Mouse (Mus musculus): ENCODE data around the gene Cdkn2aip. TPM values are rescaled to one million over a fixed set of nuclear protein-coding genes. Genes with fewer than 3 reads are reported as not detected.

Gene Cdkn2aip
- polyA plus RNA-seq, 1 experiment from 2014 or later = 17.1 TPM

DNA sequence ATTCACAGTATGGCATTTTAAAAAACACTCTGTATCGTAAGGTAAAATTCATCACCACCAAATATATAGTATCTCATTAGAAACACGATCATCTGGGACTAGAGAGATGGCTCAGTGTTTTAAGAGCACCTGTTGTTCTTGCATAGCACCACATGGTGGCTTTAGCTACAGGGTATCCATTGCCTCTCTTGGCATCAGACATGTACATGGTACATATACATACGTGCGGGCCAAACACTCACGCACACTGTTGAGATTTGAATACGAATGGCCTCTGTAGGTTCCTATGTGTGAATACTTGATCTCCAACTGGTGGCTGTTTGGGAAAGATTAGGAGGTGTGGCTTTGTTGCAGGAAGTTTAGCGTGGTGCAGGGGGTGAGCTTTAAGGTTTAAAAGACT lies 28.6 kb upstream of the Cdkn2aip start:
- Histone ChIP-seq H3K9me3 (replicated peaks) (no peaks in the 10 kb centered on the region), H3K27ac (no peak overlapping the region), H3K27me3 (replicated peaks) (peaks cover 8% of the 10 kb centered on the region; the same call in 1 of the 2 replicates), H3K36me3 (no peaks in the 10 kb centered on the region), H3K9ac (no peak overlapping the region), H3K4me3 (no peak overlapping the region), H3K4me2 (no peak overlapping the region), H3K4me1 (no peaks in the 10 kb centered on the region)
- no peak for ATAC-seq
- 66% methylated on average over 7 of the region's 7 CpGs for WGBS (ENCODE audit: insufficient replicate concordance)

DNA sequence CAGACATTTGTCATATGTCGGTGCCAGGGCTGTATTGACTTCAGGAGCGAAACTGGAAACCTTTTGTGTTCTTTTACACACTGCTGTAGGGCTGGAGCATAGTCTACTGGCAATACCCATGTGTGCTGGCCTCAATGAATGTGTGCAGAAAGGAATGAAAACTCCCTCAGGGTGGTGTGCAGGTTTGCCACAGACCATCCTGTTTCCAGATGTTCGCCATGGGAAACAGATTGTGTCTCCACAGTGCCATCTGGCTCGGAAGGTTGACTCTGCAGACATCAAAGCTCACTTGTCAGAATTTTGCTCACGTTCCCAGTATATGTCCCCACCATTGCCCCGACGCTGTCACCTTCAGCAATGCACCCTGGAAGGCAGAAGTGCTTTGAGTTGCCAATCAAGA lies 23.4 kb upstream of the Cdkn2aip start:
- no peak overlapping the region for H3K4me2 ChIP-seq
- no peak for ATAC-seq
- WGBS (ENCODE audit: insufficient replicate concordance) = 53% methylated on average over 7 of the region's 7 CpGs
- H3K36me3 ChIP-seq = no peaks in the 10 kb centered on the region
- H3K27ac ChIP-seq = no peak overlapping the region
- no peaks in the 10 kb centered on the region for H3K4me1 ChIP-seq
- H3K9me3 ChIP-seq (replicated peaks) = no peaks in the 10 kb centered on the region
- H3K9ac ChIP-seq = no peak overlapping the region
- H3K27me3 ChIP-seq (replicated peaks) = no peaks in the 10 kb centered on the region
- H3K4me3 ChIP-seq = no peak overlapping the region

DNA sequence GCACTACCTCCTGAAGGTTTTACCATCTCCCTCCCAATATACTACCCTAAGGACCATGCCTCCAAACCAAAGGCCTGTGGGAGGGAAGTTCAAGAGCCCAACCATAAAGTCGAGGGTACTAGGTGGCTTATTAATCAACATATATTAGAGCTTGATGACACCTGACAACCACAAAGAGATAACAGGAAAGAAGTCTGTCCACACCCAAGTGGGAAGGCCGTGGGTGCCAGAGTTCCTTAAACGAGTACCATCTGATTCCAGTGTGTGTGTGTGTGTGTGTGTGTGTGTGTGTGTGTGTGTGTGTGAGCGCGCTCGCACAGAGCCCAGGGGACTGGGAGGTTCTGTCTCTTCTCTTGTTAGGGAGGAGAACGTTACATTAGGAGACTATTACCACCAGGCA lies 15.6 kb upstream of the Cdkn2aip start:
- H3K27me3 ChIP-seq (replicated peaks) = 0 out of 2 replicates have a peak, but pooled peaks cover 5% of the 10 kb centered on the region
- no peak overlapping the region for H3K27ac ChIP-seq
- WGBS (ENCODE audit: insufficient replicate concordance) = 55% methylated on average over 7 of the region's 7 CpGs
- H3K9ac ChIP-seq = no peak overlapping the region
- no peak for ATAC-seq
- no peak overlapping the region for H3K4me2 ChIP-seq
- no peaks in the 10 kb centered on the region for H3K36me3 ChIP-seq
- H3K9me3 ChIP-seq (replicated peaks) = no peaks in the 10 kb centered on the region
- H3K4me3 ChIP-seq = no peak overlapping the region
- H3K4me1 ChIP-seq = no peaks in the 10 kb centered on the region

DNA sequence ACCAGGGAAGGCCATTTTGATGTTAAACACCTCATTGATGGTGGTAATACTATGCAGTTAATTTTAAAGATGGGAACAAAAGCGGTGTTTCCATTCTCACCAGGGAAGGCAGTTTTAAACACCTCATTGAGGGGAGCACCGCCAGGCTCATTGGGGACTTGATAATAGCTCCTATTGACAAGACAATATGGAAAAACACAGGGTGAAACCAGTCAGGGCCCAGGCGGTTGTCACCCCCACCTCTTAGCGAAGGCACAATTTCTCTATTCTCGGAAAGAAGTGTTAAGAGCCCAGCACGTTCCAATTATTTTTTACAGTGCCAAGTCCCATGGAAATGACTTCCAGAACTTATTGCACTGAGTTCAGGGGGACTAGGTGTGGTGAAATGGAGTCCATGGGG lies 13.2 kb upstream of the Cdkn2aip start:
- no peak overlapping the region for H3K27ac ChIP-seq
- ATAC-seq = no peak
- no peak overlapping the region for H3K4me2 ChIP-seq
- WGBS (ENCODE audit: insufficient replicate concordance) = 48% methylated on average over 6 of the region's 6 CpGs
- no peak overlapping the region for H3K9ac ChIP-seq
- no peaks in the 10 kb centered on the region for H3K4me1 ChIP-seq
- H3K9me3 ChIP-seq (replicated peaks) = no peaks in the 10 kb centered on the region
- H3K4me3 ChIP-seq = no peak overlapping the region
- no peaks in the 10 kb centered on the region for H3K36me3 ChIP-seq
- H3K27me3 ChIP-seq (replicated peaks) = 0 out of 2 replicates have a peak, but pooled peaks cover 5% of the 10 kb centered on the region

DNA sequence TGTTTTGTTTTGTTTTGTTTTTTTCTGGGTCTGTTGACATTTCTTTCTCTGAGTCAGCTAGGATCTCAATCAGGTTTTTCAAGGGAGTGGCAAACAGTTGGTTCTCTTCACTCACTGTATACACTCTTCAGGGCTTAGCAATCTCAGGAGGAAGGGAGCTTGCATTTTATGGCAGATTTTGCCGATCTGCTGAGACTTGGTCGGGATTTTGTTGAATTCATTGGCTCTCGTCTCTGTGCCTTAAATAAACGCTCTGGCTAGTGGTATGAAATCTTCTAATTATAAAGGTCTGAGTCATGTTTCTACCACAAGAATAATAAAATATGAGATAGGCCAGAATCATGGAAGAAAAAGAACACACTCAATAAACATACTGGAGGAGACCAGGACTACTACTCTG lies 7.9 kb upstream of the Cdkn2aip start:
- Histone ChIP-seq H3K36me3 (no peaks in the 10 kb centered on the region), H3K27ac (no peak overlapping the region), H3K9me3 (replicated peaks) (no peaks in the 10 kb centered on the region), H3K9ac (no peak overlapping the region), H3K4me2 (no peak overlapping the region), H3K4me1 (no peaks in the 10 kb centered on the region; the same call in 1 of the 2 replicates), H3K4me3 (no peak overlapping the region), H3K27me3 (replicated peaks) (no peaks in the 10 kb centered on the region)
- ATAC-seq = no peak
- WGBS (ENCODE audit: insufficient replicate concordance) = 54% methylated on average over 4 of the region's 4 CpGs

DNA sequence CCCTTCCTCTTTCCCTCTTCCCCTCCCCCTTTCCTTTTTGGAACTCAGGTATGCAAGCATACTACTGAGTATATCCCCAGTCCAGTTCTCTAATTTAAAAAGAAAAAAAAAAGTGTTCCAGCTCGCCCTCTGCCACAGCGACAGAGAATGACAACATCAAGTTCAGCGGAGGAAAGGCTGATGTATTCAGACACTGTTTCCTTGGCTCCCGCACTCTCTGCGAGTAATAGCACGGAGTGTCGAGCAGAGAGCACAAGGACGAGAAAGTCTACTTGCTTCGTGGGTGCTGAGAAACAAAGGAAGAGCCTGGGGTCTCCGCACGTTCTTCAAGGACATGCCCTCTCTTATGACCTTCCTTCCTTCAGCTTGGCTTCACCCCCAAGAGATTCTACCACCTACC lies 4.9 kb upstream of the Cdkn2aip start:
- peak overlapping the region; percentile 14 for H3K4me2 ChIP-seq
- H3K9ac ChIP-seq = no peak overlapping the region
- no peak overlapping the region for H3K4me3 ChIP-seq
- H3K36me3 ChIP-seq = no peaks in the 10 kb centered on the region
- no peak for ATAC-seq
- WGBS (ENCODE audit: insufficient replicate concordance) = 16% methylated on average over 11 of the region's 11 CpGs
- H3K4me1 ChIP-seq = peaks cover 7% of the 10 kb centered on the region
- no peaks in the 10 kb centered on the region for H3K27me3 ChIP-seq (replicated peaks)
- no peak overlapping the region for H3K27ac ChIP-seq
- H3K9me3 ChIP-seq (replicated peaks) = no peaks in the 10 kb centered on the region

DNA sequence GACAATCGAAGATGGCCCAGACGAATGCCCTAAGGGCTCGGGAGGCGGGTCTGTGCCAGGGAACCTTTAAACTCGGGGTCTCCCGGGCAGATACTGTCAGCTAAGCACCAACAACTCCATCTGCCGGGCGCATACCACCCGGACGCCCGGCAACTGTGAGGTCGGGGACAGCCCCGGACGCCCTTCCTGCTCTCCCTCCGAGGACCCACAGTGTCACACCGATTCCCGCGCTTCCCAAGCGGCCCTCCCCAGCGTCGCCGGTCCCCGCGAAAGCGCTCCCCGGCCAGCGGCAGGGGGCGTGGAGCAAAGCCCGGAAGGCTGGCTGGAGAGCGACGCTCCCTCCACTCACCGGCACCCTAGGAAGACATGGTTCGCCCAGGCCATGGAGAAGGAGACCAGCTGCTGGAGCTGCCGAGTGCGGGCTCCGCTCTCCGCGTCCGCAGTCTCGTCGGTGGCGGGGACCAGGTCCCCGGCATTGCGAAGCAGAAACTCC lies 515 bp downstream of the Cdkn2aip start:
- Histone ChIP-seq H3K27me3 (replicated peaks) (no peaks in the 10 kb centered on the region), H3K4me1 (peaks cover 27% of the 10 kb centered on the region), H3K4me3 (peak overlapping the region; percentile 98), H3K4me2 (peak overlapping the region; percentile 75), H3K27ac (peak overlapping the region; percentile 95), H3K9ac (peak overlapping the region; percentile 93), H3K36me3 (peaks cover 27% of the 10 kb centered on the region), H3K9me3 (replicated peaks) (no peaks in the 10 kb centered on the region)
- peak; percentile 33 for ATAC-seq
- under 1% methylated on average over 44 of the region's 44 CpGs for WGBS (ENCODE audit: insufficient replicate concordance)

DNA sequence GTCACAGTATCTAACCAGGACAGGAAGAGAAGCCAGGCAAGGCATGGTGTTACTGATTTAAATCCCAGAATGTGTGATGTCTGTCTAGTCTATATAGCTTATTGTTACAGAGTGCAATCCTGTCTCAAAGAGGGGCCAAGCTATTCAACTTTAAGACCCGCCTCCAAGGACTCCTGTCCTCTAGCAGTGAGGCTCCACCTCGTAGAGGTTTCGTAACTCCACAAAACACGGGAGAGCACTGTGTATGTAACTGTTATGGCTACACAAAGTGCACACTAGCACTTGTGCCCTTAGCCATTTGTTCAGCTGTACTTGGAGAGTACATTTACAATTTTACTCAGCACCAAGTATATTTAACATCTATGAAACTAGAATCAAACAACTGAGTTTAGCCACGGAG lies 5.6 kb downstream of the Cdkn2aip start:
- H3K4me3 ChIP-seq = no peak overlapping the region
- 0 out of 2 replicates have a peak, but pooled peaks have one; percentile 43 for ATAC-seq
- H3K9me3 ChIP-seq (replicated peaks) = no peaks in the 10 kb centered on the region
- peaks cover 46% of the 10 kb centered on the region for H3K36me3 ChIP-seq
- H3K9ac ChIP-seq = no peak overlapping the region
- no peaks in the 10 kb centered on the region for H3K27me3 ChIP-seq (replicated peaks)
- H3K4me1 ChIP-seq = peaks cover 29% of the 10 kb centered on the region
- 67% methylated on average over 5 of the region's 5 CpGs for WGBS (ENCODE audit: insufficient replicate concordance)
- H3K27ac ChIP-seq = peak overlapping the region; percentile 51
- H3K4me2 ChIP-seq = no peak overlapping the region

DNA sequence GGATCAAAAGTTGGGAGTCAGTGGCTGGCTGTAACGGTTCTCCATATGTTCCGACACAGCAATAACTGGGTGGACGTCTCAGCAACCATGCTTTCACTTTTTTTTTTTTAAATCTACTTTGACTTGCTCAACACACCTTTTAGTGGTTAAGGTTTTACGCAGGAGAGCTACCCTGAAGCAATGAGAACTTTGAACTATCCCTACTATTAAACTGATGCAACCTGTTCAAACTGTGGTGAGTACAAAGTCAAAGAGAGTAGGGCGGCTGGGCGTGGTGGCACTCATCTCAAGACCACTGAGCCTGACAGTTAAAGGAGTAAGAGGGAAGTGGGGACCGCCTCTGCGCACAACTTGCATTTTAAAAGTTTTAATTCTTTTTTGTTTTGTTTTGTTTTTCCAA lies 7.0 kb downstream of the Cdkn2aip start:
- Histone ChIP-seq H3K9me3 (replicated peaks) (no peaks in the 10 kb centered on the region), H3K27me3 (replicated peaks) (no peaks in the 10 kb centered on the region), H3K27ac (peak overlapping the region; percentile 72), H3K9ac (no peak overlapping the region), H3K4me1 (peaks cover 18% of the 10 kb centered on the region), H3K4me3 (no peak overlapping the region), H3K36me3 (peaks cover 40% of the 10 kb centered on the region), H3K4me2 (no peak overlapping the region)
- peak; percentile 65 for ATAC-seq
- 83% methylated on average over 8 of the region's 8 CpGs for WGBS (ENCODE audit: insufficient replicate concordance)

DNA sequence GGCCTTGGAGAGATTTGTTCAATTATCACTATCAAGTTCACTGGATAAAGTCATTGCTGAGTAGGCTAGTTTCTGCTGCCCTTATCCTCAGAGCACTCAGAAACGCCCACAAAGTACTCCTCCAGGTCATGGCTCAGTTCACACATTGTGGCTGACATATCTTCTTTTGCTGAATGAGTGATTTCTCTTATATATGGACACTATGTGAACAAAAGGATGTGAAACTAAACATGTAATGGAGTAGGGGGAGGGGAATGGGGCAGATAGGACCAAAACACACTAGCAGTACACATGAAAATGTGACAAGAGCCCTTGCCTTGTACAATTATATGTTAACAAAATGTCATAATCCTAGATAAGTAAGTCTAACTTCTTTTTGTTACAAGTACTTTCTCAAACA lies 11.4 kb downstream of the Cdkn2aip start:
- Histone ChIP-seq H3K9ac (no peak overlapping the region), H3K36me3 (peaks cover 13% of the 10 kb centered on the region), H3K9me3 (replicated peaks) (no peaks in the 10 kb centered on the region), H3K27me3 (replicated peaks) (no peaks in the 10 kb centered on the region), H3K27ac (no peak overlapping the region), H3K4me3 (no peak overlapping the region), H3K4me1 (0 out of 2 replicates have a peak, but pooled peaks cover 3% of the 10 kb centered on the region), H3K4me2 (no peak overlapping the region)
- WGBS (ENCODE audit: insufficient replicate concordance) = 42% methylated on average over 1 of the region's 1 CpGs
- no peak for ATAC-seq

DNA sequence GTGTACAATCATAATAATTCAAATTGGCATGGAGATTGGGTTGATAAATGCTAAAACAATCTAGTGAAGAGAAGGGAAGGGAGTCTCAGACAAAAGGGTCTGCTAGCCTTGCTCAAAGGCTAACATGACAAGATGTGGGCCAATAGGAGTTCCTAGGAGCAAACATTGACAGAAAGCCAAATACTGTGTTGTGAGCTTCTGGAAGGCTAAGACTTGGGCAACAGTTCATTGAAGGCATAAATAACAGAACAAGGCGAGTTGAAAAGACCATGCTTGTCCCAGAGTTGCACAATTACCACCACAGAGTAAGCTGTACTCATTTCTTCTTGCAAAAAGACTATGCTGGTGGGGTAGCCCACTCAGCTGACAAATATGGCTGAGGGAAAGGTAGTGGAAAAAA lies 16.0 kb downstream of the Cdkn2aip start:
- no peak overlapping the region for H3K4me3 ChIP-seq
- no peaks in the 10 kb centered on the region for H3K9me3 ChIP-seq (replicated peaks)
- no peaks in the 10 kb centered on the region for H3K36me3 ChIP-seq
- H3K4me2 ChIP-seq = no peak overlapping the region
- H3K4me1 ChIP-seq = no peaks in the 10 kb centered on the region
- WGBS (ENCODE audit: insufficient replicate concordance) = 48% methylated on average over 1 of the region's 1 CpGs
- no peak overlapping the region for H3K27ac ChIP-seq
- no peaks in the 10 kb centered on the region for H3K27me3 ChIP-seq (replicated peaks)
- ATAC-seq = no peak
- no peak overlapping the region for H3K9ac ChIP-seq

DNA sequence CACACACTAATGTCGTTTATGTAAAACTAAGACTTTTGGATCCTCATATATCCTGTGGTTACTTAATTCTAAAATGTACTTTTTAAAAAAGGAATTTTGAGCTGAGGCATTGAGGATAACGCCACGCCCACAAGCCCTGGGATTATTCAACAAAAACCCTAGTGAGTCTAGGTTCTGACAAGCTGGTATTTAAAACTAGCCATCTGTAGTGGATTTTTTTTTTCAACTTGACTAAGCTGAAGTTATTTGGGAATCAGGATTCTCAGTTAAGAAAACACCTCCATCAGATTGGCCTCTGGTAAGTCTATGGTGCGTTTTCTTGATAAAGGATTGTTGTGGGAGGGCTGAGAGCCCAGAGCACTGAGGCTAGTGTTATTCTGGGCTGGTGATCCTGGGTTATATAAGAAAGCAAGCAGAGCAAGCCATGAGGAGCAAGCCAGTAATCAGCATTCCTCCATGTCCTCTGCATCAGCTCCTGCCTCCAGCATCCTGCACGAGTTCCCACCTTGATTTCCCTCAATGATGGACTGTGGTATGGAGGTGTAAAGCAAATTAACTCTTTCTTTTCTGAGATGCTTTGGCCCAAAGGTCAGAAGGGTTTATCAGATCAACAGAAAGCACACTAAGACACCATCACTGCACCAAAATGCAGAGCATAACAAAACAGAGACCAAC lies 18.2 kb downstream of the Cdkn2aip start:
- WGBS (ENCODE audit: insufficient replicate concordance) = 66% methylated on average over 5 of the region's 5 CpGs
- Histone ChIP-seq H3K4me2 (no peak overlapping the region), H3K4me1 (peaks cover 10% of the 10 kb centered on the region; the same call in 1 of the 2 replicates), H3K27ac (no peak overlapping the region), H3K9ac (no peak overlapping the region), H3K36me3 (no peaks in the 10 kb centered on the region), H3K9me3 (replicated peaks) (no peaks in the 10 kb centered on the region), H3K4me3 (no peak overlapping the region), H3K27me3 (replicated peaks) (no peaks in the 10 kb centered on the region)
- no peak for ATAC-seq

DNA sequence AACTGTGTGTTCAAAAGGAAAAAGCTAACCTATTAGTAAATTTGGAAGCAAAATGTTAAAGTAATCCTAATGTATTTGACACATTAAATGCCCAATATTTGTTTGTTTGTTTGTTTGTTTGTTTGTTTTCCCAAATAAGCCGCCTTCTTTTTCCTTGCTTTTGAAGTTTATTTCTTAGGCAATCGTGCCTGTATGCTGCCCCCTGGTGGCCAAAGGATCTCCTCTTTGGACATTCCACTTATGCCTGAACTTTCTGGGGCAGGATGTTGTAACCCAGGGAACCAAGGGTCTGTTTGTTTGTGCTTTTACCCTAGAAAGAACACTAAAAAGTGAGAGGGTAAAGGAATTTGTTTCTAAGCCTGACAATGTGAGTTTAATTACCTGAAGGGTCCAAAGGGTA lies 20.6 kb downstream of the Cdkn2aip start:
- no peaks in the 10 kb centered on the region for H3K9me3 ChIP-seq (replicated peaks)
- no peak for ATAC-seq
- 22% methylated on average over 2 of the region's 2 CpGs for WGBS (ENCODE audit: insufficient replicate concordance)

More for the DNA sequence above, 20.6 kb downstream of the Cdkn2aip start:
- Histone ChIP-seq H3K9ac (no peak overlapping the region), H3K4me3 (no peak overlapping the region), H3K27me3 (replicated peaks) (no peaks in the 10 kb centered on the region), H3K4me1 (peaks cover 17% of the 10 kb centered on the region), H3K27ac (no peak overlapping the region), H3K4me2 (no peak overlapping the region), H3K36me3 (no peaks in the 10 kb centered on the region)
